Mouse (Mus musculus): ENCODE measurements around the gene Lrat. TPM values are rescaled to one million over a fixed set of nuclear protein-coding genes. Genes with fewer than 3 reads are reported as not detected.

Lrat gene
- polyA plus RNA-seq (2015; fragmentation: Nextera tagmentation; extraction: Ambion mirVana): 0.14 TPM in 1 of 2 replicates, not detected in the other

DNA sequence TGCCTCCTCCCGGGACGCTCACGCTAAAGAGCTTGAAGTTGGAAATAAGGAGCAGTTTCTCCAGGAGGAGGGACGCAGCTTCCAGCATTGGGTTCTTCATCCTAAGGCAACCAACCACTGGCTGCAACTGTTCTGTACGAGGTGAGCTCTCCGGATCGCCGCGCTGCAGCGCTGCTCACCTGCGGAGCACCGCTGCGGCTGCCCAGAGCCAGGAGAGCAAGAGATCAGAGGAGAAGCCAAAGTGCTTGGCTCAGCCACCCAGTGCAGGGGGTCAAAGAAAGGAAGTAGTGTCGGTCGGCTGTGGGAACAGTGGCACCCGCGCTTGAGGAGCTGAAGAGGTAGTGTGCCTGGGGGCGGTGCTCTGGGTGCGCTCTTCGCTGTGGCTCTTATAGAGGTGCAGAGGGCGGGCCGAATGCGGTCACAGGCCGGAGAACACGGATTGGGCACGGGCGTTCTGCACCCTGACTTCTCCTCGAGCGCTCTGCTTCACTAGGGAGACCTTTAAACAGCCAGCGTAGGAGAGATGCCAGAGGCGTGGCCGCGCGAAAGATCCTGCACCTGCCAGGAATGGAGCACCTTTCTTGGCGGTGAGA is at the start of gene Lrat:
Gene Lrat, minus strand, starts transcription at position 361 of the 593 bp plus-strand sequence.
- ATAC-seq (ENCODE audit: insufficient number of reproducible peaks, insufficient read depth, low FRiP score, low TSS enrichment, low read depth): no peak
- Histone ChIP-seq H3K27me3 (peaks cover 40% of the 10 kb centered on the region), H3K4me2 (peak within 1 kb of the TSS; percentile 89), H3K27ac (no peak within 1 kb of the TSS), H3K36me3 (no peaks in the 10 kb centered on the region), H3K9me3 (no peaks in the 10 kb centered on the region), H3K4me3 (peak within 1 kb of the TSS; percentile 46), H3K4me1 (peaks cover 14% of the 10 kb centered on the region), H3K9ac (peak within 1 kb of the TSS; percentile 41)
- WGBS: under 1% methylated on average over 35 of the region's 35 CpGs

DNA sequence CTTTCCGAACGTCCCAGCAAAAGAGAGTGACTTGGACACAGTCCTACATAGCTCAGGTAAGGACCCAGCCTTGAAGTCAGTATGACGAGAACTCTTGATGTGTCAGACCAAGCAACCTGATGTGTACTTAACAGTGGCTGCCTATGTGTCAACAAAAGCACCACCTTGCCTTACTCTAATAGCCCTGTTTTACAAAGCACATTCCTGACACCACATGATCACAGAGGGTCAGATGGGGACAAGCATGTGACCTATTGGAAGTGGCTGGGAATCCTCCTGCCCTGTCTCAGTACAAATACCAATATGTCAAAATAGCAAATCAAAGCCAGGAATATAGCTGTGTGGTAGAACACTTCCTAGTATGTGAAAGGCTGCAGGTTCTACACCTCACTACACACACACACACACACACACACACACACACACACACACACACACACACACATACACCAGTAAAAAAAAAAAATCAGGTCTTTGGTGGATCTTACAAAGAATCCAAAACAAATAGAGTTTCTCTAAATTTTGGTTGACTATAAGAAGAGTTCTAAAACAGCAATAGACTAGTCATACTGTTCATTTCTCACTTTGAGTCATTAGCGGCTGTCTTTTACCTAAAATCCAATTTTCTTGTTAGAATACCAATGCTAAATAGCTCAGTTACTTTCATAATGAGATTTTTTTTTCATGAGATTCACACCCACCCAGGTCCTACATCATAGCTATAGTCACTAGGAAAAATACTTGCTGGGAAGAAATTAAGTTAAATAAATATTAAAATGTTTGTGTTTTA is 48.6 kb upstream of the Lrat start:
- WGBS: 89% methylated on average over 4 of the region's 4 CpGs
- H3K36me3 ChIP-seq: no peaks in the 10 kb centered on the region
- H3K9ac ChIP-seq: no peak overlapping the region
- H3K4me1 ChIP-seq: no peaks in the 10 kb centered on the region
- no peak overlapping the region for H3K27ac ChIP-seq
- no peak overlapping the region for H3K4me3 ChIP-seq
- no peaks in the 10 kb centered on the region for H3K9me3 ChIP-seq
- no peak overlapping the region for H3K4me2 ChIP-seq
- no peaks in the 10 kb centered on the region for H3K27me3 ChIP-seq
- no peak for ATAC-seq (ENCODE audit: insufficient number of reproducible peaks, insufficient read depth, low FRiP score, low TSS enrichment, low read depth)

DNA sequence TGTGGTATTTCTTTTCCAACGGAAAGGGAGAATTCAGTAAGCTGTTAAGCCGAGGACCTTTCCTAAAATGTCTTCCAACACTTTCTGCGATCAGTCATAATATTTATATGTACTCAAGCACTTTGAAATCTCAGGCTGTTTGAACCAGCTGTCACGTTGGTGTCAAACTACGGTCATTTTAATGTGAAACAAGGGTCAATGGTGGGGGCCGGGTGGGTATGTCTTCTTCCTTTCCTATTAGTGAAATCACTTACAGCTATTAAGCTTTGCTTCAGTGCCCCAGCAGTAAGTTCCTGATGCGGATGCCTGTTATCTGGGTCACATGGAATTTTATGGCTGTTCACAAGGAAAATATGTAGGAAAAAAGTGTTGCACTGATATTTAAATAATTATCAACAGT is 46.9 kb upstream of the Lrat start:
- no peak overlapping the region for H3K4me3 ChIP-seq
- no peaks in the 10 kb centered on the region for H3K4me1 ChIP-seq
- no peak overlapping the region for H3K27ac ChIP-seq
- no peaks in the 10 kb centered on the region for H3K9me3 ChIP-seq
- 69% methylated on average over 7 of the region's 7 CpGs for WGBS
- H3K27me3 ChIP-seq: no peaks in the 10 kb centered on the region
- H3K36me3 ChIP-seq: no peaks in the 10 kb centered on the region
- no peak overlapping the region for H3K4me2 ChIP-seq
- no peak overlapping the region for H3K9ac ChIP-seq
- ATAC-seq (ENCODE audit: insufficient number of reproducible peaks, insufficient read depth, low FRiP score, low TSS enrichment, low read depth): no peak

DNA sequence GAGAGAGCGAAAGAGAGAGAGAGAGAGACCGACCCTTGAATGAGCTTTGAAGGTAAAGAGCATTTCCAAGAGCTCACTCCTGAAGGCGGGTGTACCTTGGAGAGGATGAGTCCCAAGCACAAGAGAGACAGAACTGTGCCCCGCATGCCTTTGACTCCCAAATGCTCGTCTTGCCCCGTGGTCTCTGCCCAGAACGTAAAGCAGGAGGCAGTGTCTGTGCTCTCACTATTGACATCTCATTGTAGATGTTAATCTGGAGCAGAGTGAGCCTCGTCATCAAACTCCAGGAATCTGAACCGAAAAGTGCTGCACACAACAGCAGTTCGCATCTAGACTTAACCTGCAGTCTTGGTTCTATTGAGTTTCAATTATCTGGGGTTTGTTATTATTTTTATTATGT is 46.4 kb upstream of the Lrat start:
- no peak overlapping the region for H3K9ac ChIP-seq
- no peaks in the 10 kb centered on the region for H3K9me3 ChIP-seq
- H3K36me3 ChIP-seq: no peaks in the 10 kb centered on the region
- H3K27me3 ChIP-seq: no peaks in the 10 kb centered on the region
- H3K27ac ChIP-seq: no peak overlapping the region
- H3K4me2 ChIP-seq: no peak overlapping the region
- 72% methylated on average over 10 of the region's 10 CpGs for WGBS
- no peak for ATAC-seq (ENCODE audit: insufficient number of reproducible peaks, insufficient read depth, low FRiP score, low TSS enrichment, low read depth)
- no peaks in the 10 kb centered on the region for H3K4me1 ChIP-seq
- H3K4me3 ChIP-seq: no peak overlapping the region

DNA sequence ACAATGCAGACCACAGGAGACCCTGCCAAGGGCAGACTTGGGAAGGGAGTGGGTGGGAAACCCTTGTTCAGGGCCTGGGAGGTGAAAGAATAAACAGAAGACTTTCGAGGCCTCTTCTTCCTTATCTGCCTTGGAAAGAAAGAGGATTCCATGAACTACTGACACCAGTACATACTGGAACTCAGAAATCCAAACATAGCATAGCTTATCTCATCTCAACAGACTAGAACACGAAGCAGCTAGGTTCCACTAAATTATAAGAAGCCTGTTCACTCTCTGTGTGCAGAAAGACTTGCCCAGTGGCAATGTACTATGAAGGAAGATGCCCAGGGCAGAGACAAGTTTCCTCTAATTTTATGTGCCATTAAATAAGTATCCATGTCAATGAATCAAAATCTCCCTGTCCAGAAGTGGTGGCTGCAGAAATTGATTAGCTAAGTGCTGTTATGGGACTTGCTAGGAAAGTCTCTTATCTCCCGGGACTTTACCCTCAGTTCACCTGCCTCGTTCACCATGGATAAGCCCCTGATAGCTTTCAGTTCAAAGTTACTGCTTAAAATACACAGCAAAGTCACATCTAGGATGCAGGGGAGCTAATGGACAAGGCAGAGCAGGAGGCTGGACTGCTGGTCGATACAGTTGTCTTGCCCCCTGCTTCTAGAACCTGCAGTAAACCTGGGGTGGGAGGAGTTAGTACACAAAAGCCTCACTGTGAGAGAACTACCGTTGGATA is 42.8 kb upstream of the Lrat start:
- Histone ChIP-seq H3K4me2 (no peak overlapping the region), H3K4me3 (no peak overlapping the region), H3K27me3 (no peaks in the 10 kb centered on the region), H3K27ac (no peak overlapping the region), H3K9ac (no peak overlapping the region), H3K36me3 (no peaks in the 10 kb centered on the region), H3K4me1 (no peaks in the 10 kb centered on the region), H3K9me3 (no peaks in the 10 kb centered on the region)
- no peak for ATAC-seq (ENCODE audit: insufficient number of reproducible peaks, insufficient read depth, low FRiP score, low TSS enrichment, low read depth)
- 54% methylated on average over 6 of the region's 6 CpGs for WGBS

- H3K36me3 ChIP-seq: no peaks in the 10 kb centered on the region
- H3K9ac ChIP-seq: no peak overlapping the region
- no peak for ATAC-seq (ENCODE audit: insufficient number of reproducible peaks, insufficient read depth, low FRiP score, low TSS enrichment, low read depth)
- no peaks in the 10 kb centered on the region for H3K4me1 ChIP-seq
- no peaks in the 10 kb centered on the region for H3K9me3 ChIP-seq
- no peak overlapping the region for H3K4me3 ChIP-seq
- H3K4me2 ChIP-seq: no peak overlapping the region
- H3K27ac ChIP-seq: no peak overlapping the region
- 83% methylated on average over 2 of the region's 2 CpGs for WGBS
- no peaks in the 10 kb centered on the region for H3K27me3 ChIP-seq
Measured at GRCm38 (mm10) chr3:82927917-82928316, 24.1 kb upstream of the Lrat start.

DNA sequence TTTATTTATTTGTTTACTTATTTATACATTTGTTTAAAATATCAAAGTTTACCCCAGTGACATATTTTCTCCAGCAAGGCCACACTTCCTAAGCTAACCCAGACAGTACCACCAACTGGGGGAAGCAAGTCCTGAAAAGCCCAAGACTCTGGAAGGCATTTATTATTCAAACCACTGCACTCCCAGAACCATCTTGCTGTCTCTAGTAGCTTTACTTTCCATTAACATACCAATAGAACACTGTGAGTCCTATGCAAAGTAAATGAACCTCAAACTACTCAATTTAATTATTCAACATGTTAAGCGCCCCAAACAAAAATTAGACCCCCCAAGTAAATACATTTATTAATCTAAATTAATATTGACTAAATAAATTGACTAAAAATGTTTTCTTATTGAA is 11.9 kb upstream of the Lrat start:
- no peak for ATAC-seq (ENCODE audit: insufficient number of reproducible peaks, insufficient read depth, low FRiP score, low TSS enrichment, low read depth)
- Histone ChIP-seq H3K36me3 (no peaks in the 10 kb centered on the region), H3K4me1 (no peaks in the 10 kb centered on the region), H3K27ac (no peak overlapping the region), H3K9ac (no peak overlapping the region), H3K27me3 (no peaks in the 10 kb centered on the region), H3K9me3 (no peaks in the 10 kb centered on the region), H3K4me3 (no peak overlapping the region), H3K4me2 (no peak overlapping the region)
- 19% methylated on average over 1 of the region's 1 CpGs for WGBS

GRCm38 (mm10) chr3:82908671-82909070 is 4.9 kb upstream of the Lrat start:
- no peak for ATAC-seq (ENCODE audit: insufficient number of reproducible peaks, insufficient read depth, low FRiP score, low TSS enrichment, low read depth)
- H3K4me3 ChIP-seq: no peak overlapping the region
- no peaks in the 10 kb centered on the region for H3K9me3 ChIP-seq
- no peak overlapping the region for H3K9ac ChIP-seq
- no peaks in the 10 kb centered on the region for H3K36me3 ChIP-seq
- H3K27me3 ChIP-seq: peaks cover 25% of the 10 kb centered on the region
- no peak overlapping the region for H3K4me2 ChIP-seq
- H3K4me1 ChIP-seq: peaks cover 9% of the 10 kb centered on the region
- 90% methylated on average over 2 of the region's 2 CpGs for WGBS
- no peak overlapping the region for H3K27ac ChIP-seq

- H3K4me3 ChIP-seq: peak overlapping the region; percentile 46
- peaks cover 40% of the 10 kb centered on the region for H3K27me3 ChIP-seq
- no peaks in the 10 kb centered on the region for H3K36me3 ChIP-seq
- H3K27ac ChIP-seq: no peak overlapping the region
- peak overlapping the region; percentile 41; the same call in 1 of the 2 replicates for H3K9ac ChIP-seq
- ATAC-seq (ENCODE audit: insufficient number of reproducible peaks, insufficient read depth, low FRiP score, low TSS enrichment, low read depth): no peak
- peaks cover 14% of the 10 kb centered on the region for H3K4me1 ChIP-seq
- peak overlapping the region; percentile 89 for H3K4me2 ChIP-seq
- H3K9me3 ChIP-seq: no peaks in the 10 kb centered on the region
- WGBS: under 1% methylated on average over 31 of the region's 31 CpGs
Measured at GRCm38 (mm10) chr3:82904211-82904908, 587 bp upstream of the Lrat start.

- H3K27ac ChIP-seq: no peak overlapping the region
- H3K4me3 ChIP-seq: peak overlapping the region; percentile 46
- no peak overlapping the region for H3K9ac ChIP-seq
- H3K9me3 ChIP-seq: no peaks in the 10 kb centered on the region
- ATAC-seq (ENCODE audit: insufficient number of reproducible peaks, insufficient read depth, low FRiP score, low TSS enrichment, low read depth): no peak
- H3K36me3 ChIP-seq: no peaks in the 10 kb centered on the region
- H3K27me3 ChIP-seq: peaks cover 40% of the 10 kb centered on the region
- H3K4me2 ChIP-seq: peak overlapping the region; percentile 89
- WGBS: 22% methylated on average over 20 of the region's 20 CpGs
- peaks cover 14% of the 10 kb centered on the region for H3K4me1 ChIP-seq
Measured at GRCm38 (mm10) chr3:82902757-82903612, 788 bp downstream of the Lrat start.

GRCm38 (mm10) chr3:82888842-82889241 is 14.9 kb downstream of the Lrat start:
- Histone ChIP-seq H3K4me3 (no peak overlapping the region), H3K9ac (no peak overlapping the region), H3K4me2 (no peak overlapping the region), H3K27ac (no peak overlapping the region), H3K4me1 (no peaks in the 10 kb centered on the region), H3K9me3 (no peaks in the 10 kb centered on the region), H3K36me3 (no peaks in the 10 kb centered on the region), H3K27me3 (no peaks in the 10 kb centered on the region)
- ATAC-seq (ENCODE audit: insufficient number of reproducible peaks, insufficient read depth, low FRiP score, low TSS enrichment, low read depth): no peak
- 11% methylated on average over 2 of the region's 2 CpGs for WGBS
